Mouse (Mus musculus): ENCODE measurements around the gene Herpud1. TPM values are rescaled to one million over a fixed set of nuclear protein-coding genes. Genes with fewer than 3 reads are reported as not detected.

The Herpud1 gene
- total RNA-seq (2021): 10 to 100 TPM; 65.5 to 75.2 TPM
- long read RNA-seq, experiment 1, transcript Herpud1-201 (8 exons, 1,873 nt): minor isoform, 5 of 133 reads
- long read RNA-seq, experiment 1, transcript Herpud1-205 (8 exons, 1,952 nt): major isoform, 105 of 133 reads
- long read RNA-seq, experiment 1, partial matches to known transcripts: 2 of 133 reads
- long read RNA-seq, experiment 1, other reads (novel, unspliced or antisense): 21 of 133 reads
- long read RNA-seq, experiment 2, transcript Herpud1-205 (8 exons, 1,952 nt): major isoform, 141 of 170 reads
- long read RNA-seq, experiment 2, transcript Herpud1-201 (8 exons, 1,873 nt): minor isoform, 5 of 170 reads
- long read RNA-seq, experiment 2, partial matches to known transcripts: 1 of 170 reads
- long read RNA-seq, experiment 2, other reads (novel, unspliced or antisense): 23 of 170 reads

DNA sequence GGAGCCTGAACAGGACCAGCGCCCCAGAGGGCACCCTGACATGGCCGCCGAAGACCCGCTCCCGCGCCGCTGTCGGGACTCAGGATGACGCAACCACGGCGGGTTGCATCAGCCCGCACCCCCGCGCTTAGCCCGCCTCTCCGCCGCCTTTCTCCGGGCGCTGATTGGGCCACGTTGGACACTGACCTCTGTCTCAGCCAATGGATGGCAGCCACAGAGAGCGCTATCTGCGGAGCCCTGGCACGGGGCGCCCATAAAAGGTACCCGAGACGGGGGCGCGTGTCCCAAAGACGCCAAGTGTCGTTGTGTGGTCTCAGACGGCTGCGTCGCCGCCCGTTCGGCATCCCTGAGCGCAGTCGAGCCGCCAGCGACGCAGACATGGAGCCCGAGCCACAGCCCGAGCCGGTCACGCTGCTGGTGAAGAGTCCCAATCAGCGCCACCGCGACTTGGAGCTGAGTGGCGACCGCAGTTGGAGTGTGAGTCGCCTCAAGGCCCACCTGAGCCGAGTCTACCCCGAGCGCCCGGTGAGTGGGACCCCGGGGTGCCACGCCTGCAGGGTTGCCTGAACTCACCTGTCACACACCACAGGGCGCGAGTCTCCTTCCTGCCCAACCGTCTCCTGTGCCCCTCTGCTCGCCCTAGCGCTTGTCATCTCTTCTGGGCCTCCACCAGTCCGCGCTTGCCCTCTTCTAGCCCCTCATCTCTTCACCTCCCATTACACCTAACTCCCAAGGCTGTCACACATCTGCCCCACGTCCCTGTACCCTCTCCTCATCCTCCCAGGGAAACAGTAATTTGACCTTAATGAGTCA, at the start of gene Herpud1:
Gene Herpud1, plus strand, starts transcription at position 225 of the 813 bp plus-strand sequence.
- DNase-seq (ENCODE audit: low spot score in 2 of 2): peak; percentile 94

DNA sequence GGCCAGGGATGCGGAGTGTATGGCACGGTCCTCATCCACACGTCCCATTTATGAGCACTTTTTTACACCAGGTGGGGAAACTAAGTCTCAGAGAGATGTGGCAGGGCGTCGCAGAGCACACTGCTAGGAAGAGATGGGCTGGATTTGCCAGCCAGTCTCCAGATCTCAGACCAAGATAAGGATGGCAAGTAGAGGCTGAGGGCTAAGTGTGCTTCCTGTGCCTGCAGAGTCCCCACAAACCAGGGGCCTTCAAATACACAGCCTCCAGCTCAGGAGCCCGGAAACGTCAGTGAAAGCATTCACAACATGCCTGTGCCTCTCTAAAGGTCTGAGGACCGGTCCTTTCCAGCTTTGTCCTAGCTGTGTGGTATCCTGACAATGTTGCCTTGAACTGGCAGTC, 48.7 kb upstream of the Herpud1 start:
- DNase-seq (ENCODE audit: low spot score in 2 of 2): no peak

DNA sequence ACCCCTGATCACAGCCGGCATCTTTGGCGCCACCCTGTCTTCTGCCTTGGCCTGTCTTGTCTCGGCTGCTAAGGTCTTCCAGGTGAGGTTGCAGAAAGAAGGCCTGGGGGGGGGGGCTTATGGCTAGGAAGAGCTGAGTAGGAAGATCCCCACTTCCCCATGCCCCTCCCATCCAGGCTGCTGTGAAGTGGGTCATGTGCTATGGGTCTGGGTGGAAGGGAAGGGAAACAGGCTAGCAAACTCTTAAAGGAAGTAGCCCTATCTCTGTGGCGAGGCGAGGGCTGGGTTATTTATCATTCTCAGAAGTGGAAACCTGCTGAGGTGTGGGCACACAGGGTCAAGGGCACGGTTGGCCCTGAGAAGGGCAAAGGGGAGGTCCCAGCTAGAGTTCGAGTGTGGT, 45.4 kb upstream of the Herpud1 start:
- DNase-seq (ENCODE audit: low spot score in 2 of 2): no peak

DNA sequence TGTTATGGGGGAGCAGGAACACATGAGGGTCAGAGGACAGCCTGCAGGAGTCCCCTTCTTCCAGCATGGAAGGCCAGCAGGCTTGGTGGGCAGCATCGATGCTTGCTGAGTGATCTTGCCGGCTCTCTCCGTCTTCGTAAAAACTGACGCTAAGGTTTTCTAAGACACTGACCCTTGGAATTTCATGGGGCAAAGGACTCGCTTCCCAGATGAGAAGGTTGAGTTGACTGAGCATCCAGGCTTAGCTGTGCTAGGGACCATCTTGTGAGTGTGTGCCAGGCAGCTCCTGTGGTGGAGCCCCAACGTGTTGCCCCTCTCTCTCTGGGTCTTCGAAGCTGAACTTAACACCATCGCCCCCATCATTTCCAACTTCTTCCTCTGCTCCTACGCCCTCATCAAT, 43.5 kb upstream of the Herpud1 start:
- no peak for DNase-seq (ENCODE audit: low spot score in 2 of 2)

DNA sequence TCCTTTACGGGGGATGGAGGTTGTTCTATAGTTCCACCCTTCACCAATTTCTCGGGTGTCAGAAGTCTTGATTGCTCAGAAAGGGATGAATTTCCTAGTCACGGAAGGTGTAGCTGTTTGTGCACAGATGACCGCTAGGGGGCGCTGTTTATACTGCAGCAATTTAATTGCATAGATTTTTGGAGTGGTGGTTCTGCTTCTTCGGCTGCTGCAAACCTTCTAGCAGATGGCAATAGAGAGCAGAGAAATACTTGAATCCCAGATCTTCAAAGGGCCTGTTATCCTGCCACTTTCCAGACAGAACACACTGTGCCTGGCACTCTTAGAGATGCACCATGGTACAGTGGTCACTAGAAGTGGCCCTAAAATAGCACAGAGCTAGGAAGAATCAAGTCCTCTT, 42.9 kb upstream of the Herpud1 start:
- DNase-seq (ENCODE audit: low spot score in 2 of 2): peak; percentile 53 to 59

DNA sequence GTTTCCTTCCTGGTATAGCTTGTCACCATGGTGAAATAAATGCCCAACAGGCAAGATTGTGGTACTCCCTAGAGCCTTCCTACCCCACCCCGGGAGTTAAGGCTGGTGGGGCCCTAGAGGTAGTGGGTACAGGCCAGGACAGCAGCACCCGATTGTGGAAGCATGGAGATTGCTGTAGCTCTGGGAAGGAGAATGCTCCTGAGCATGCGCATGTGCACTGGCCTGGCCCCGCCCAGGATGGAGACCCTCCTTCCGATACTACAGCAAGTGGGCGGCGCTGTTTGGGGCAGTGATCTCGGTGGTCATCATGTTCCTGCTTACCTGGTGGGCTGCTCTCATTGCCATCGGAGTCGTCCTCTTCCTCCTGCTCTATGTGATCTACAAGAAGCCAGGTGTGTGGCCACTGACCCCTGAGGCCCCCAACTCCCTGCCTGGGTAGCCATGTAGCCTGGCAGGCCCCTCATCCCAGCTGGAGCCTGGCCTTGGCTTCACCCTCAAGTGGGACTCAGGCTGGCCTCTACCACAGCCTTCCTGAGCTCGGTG, 42.4 kb upstream of the Herpud1 start:
- no peak for DNase-seq (ENCODE audit: low spot score in 2 of 2)

DNA sequence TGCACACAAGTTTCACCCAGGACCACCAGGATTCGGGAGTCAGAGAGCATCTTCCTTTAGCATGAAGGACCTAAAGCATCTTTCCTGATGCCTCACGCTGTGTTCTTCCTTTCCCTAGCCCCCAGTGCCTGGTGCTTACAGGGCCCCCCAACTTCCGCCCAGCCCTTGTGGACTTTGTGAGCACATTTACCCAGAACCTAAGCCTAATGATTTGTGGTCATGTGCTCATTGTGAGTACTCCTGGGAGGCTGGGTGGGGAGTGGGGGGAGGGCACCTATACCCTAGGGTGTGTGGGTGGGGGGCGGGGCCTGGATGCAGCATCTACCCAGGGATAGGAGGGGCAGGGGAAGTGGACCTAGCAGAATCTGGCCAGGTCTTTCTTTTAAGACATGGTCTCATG, 40.6 kb upstream of the Herpud1 start:
- DNase-seq (ENCODE audit: low spot score in 2 of 2): no peak

DNA sequence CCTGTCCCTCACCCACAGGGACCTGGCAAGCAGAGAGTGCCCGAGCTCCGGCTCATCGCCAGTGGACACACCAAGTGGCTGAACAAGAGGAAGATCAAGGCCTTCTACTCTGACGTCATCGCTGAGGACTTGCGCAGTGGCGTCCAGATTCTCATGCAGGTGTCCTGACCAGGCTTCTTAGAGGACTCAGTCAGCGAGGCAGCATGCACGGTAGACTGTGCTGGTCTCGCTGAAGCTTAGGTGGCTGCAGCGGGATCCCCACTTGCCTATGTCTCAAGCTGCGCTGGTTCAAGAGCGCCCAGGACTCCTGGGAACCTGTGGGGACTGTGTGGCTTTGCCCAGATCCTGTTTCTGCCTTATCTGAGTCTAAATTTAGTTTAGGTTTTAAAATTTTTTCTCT, 40.0 kb upstream of the Herpud1 start:
- no peak for DNase-seq (ENCODE audit: low spot score in 2 of 2)

DNA sequence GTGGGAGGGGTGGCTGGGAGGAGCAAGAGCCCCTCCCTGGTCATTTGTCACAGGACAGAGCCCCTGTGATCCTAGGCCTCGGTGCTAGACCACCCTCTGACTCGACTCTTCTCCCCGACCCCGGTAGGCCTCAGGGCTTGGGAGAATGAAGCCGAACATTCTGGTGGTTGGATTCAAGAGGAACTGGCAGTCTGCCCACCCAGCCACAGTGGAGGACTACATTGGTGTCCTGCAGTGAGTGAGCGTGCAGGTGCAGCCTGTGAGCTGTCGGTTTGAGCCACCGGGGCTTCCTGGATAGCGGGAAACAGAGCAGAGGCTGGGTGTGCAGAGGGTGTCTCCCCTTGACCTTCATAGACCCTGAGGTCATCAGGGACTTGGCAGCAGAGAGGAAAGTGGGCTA, 37.8 kb upstream of the Herpud1 start:
- no peak for DNase-seq (ENCODE audit: low spot score in 2 of 2)

DNA sequence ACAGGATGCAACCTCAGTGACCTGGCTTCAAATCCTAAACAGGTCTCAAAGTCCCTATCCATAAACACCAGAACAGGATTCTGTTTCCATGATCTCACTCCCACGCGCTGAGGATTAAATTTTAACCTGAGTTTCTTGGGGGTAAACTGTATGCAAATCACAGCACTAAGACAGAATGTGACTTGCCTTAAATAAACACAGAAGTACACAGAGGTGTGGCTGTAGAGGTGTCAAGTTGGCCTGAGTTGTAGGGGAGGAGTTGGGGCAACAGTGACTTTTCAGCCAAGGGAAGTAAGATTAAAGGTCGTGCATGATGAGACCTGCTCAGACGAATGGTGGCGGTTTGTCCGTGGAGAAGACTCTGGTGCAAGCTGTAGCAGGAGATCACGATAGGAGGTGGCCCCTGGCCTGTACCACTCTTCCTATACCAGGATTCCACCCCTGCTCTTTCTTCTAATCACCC, 32.1 kb upstream of the Herpud1 start:
- no peak for DNase-seq (ENCODE audit: low spot score in 2 of 2)

DNA sequence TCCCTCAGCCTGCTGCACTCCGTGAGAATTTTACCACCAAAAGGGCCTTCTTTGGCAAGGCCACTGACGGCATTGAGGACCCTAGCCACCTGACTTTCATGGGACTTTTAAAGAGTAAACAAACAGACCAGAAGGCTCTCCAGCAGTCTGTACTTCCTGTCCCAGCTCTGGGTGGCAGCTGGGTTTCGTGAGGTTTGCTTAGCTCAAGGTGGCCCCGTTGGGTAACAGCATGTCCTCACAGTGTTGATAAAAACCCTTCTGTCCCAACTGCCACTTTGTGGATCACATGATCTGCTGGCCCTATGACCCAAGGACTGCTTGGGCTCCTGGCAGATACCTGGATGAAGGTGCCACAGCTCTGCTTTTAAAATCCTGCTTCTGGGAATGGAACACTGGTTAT, 31.7 kb upstream of the Herpud1 start:
- no peak for DNase-seq (ENCODE audit: low spot score in 2 of 2)

DNA sequence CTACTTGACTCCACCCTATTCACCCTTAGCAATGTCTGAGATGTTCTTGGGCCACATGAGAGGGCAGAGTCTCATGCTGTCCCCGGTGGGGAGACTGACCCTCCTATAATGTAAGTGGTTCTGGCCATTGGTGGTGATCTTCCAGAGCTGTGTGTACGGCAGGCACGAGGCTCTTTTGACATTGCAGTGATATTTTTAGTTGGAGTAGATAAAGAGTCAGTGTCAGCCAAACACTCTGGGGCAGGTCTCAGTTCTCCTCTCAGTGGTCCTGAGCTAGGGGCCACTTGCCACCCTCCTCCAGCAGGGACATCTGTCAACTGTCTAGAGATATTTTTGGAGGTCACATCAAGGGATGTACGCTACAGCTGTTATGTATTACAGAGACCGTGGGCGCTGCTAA, 29.0 kb upstream of the Herpud1 start:
- no peak for DNase-seq (ENCODE audit: low spot score in 2 of 2)

DNA sequence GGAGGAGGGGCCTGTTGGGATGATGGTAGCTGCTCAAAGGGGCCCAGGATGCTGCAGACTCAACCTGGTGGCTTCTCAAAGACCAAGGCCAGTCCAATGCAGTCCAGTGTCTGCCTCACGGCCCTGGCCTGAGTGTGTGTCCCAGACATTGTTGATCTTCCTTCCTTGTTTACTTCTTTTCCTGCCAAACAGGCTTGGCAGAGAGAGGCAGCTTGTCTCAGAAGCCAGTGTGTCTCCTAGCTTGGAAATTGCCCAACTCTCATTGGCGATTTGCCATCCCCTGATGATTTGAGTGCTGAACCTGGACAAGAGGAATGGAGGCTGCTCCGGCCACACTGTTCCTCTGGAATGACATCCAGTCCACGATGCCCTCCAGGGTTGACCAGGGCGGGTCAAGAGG, 27.7 kb upstream of the Herpud1 start:
- peak; percentile 38 to 54 for DNase-seq (ENCODE audit: low spot score in 2 of 2)

DNA sequence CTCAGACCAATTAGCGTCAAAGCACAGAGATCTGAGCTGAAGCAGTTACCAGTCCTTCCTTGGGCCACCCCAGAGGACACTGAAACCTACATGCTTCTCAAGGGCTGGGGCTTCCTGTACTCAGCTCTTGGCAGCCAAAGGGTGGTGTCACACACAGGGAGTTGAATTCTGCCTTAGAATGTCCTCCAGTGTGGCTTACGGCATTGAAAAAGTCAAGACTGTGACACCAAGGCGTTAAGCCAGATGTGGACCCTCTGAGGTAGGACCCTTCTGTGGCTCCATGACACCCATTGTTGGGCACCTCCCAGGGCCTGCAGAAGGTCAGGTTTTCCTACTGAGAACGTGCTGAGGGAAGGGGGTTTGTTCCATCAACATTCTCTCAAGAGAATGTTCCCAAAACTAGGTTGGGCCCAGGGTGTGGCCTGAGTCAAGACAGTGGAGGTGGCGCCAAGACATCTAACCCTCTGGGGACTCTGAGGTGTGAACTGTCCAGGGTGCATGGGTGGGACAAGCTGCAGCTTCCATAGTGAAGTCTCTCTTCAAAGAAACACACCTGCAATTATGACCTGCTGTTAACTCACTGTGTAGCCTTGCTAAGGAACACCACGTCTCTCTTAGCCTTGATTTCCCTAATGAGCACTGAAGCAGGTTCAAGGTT, 24.3 kb upstream of the Herpud1 start:
- DNase-seq (ENCODE audit: low spot score in 2 of 2): no peak

DNA sequence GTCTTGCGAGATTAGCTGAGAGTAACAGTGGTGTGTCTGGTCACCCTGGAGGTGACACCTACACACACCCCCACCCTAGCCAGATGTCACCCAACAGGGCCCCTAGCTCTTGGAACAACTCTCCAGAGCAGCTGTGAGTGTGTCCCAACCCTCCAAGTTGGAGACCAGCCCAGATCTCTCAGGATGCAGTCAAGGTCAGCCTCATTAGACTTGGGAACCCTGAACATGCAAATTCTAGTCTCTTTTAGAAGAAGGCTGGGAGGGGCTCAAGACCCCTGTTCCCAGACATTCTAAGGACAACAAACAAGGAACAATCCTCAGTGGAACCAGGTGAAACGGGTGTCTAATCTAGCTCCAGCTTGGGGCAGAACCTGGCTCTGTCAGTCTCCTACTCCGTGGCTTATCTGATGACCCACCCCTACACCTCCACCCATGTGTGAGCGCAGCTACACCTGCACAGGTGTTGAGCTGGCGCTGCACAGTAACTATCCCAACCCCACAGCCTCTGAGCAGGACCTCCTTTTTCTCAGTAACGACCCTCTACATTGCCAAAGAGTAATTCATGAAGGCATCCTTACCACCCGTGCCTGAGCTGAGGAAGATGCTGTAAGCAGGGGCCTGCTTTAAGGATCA, 23.5 kb upstream of the Herpud1 start:
- DNase-seq (ENCODE audit: low spot score in 2 of 2): no peak

DNA sequence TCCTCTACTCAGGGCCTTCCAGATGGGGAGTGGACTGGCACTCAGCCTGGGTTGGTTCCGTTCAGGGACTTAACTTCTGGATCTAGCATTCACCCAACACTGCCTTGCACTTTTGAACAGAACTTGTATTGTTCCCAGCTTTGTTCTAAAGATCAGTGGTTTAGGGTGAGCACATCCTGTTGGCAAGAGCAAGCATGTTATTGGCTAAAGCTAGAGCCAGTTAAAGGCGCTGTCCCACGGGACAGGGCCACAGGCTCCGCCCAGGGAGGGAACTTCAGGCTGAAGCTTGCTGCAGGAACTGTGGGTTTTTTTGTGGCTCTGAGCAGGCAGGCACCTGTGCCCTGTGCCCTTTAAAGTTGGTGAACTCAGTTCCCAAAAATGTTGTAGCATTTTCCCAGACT, 22.9 kb upstream of the Herpud1 start:
- no peak for DNase-seq (ENCODE audit: low spot score in 2 of 2)

DNA sequence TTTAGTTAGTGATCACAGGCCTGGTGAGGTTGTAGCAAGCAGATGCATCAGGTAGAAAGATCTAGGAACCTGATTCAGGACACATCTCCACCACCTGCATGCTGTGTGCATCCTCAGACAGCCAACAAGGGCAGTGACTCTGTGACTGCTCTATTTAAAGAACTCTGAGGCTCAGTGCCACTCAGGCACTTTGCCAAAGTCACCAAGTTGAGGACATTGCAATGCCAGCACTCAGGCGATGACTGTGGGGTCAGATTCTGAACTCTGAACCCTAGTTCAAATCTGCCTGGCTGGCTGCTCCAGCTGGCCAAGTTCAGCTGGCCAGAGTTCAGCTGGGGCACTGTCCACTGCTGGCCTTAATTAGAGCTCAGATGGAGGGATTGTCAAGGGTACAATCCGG, 22.3 kb upstream of the Herpud1 start:
- DNase-seq (ENCODE audit: low spot score in 2 of 2): no peak

DNA sequence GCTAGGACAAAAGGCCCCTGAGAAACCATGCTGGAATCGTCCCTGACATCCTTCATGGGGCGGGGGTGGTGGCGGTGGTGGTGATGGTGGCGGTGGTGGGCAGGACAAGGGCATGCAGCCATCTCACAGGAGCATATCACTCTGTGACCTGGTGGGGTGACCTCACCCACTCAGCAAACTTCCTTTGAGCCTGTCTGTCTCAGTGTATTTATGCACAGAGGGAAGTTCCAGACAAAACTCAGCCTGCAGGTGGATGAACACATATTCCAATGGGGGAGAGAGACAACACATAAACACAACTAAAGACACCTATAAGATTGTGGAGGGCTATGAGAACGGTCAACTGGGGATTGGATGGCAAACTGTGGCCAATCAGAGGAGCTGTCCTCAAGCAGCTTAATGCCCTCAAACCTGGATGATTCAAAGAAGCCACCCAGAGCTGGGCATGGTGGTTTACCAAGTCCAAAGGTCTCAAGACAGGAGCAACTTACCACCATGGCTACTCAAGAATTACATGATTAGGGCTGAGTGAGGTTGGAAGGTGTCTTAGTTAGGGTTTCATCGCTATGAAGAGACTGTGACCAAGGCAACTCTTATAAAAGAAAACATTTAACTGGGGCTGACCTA, 21.4 kb upstream of the Herpud1 start:
- no peak for DNase-seq (ENCODE audit: low spot score in 2 of 2)

DNA sequence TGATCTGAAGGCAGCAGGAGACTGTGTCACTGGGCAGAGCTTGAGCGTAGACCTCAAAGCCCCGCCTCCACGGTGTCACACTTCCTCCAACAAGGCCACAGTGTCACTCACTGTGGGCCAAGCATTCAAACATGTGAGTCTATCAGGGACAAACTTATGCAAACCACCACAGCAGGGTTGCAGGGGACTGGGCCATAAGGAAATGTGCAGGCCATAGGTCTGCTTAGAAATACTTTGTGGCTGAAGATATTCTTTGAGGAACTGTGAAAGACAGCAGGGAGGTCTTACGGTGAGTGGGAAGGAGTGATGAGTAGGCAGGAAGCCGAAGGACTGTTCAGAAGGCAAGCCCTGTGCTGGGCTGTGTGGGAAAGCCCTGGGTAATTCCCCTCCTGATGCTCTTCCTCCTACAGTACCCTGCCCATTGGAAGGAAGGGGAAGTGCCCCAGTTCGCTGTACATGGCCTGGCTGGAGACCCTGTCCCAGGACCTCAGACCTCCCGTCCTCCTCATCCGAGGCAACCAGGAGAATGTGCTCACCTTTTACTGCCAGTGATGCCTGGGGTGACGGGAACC, 20.7 kb upstream of the Herpud1 start:
- DNase-seq (ENCODE audit: low spot score in 2 of 2): no peak

DNA sequence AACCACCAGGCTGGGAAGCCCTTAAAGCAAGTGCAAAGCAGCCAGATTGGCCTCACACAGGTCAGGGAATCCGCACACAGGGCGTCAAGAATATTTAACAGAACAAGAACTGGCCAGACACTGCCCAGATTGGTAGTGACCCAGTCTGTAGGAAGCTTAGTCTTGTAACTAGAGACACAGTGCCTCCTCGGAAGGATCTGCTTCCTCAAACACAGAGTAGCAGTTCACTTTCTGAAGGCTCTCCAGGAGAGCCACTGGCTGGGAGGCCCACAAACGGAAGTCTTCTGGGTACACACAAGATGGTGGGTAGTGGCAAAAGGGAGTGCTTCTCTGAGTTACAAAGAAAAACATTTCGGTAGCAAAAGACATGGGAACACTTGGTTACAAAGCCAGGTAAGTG, 15.4 kb upstream of the Herpud1 start:
- DNase-seq (ENCODE audit: low spot score in 2 of 2): no peak

Measured in adrenal gland, postnatal 4 days (tissue).